Mouse (Mus musculus) liver, adult 10 weeks (tissue): ENCODE data around the gene Olfr1320. TPM values are rescaled to one million over a fixed set of nuclear protein-coding genes. Genes with fewer than 3 reads are reported as not detected.

Source experiments
- polyA plus RNA-seq: library from polyadenylated mRNA; stranded (reverse); fragments of 350-450 nt; fragmentation: Illumina TruSeq; extraction: RNeasy Lipid Tissue Mini Kit (QIAGEN cat#74804); gene quantifications from one replicate; pipeline ENCODE4 v1.2.3, GENCODE M21; 2014; ENCODE audit warnings: low read depth, low replicate concordance

The Olfr1320 gene
- not detected for polyA plus RNA-seq

GRCm38 (mm10) chrX:49672033-49672432, at the start of gene Olfr1320:
Olfr1320 (plus strand) TSS chrX:49672333.

Other genes starting within 250 kb of the Olfr1320 start
- gene Arhgap36, start 208.4 kb upstream of the Olfr1320 start, polyA plus RNA-seq, result 0.13 TPM
- gene Olfr1321, start 62.7 kb downstream of the Olfr1320 start, polyA plus RNA-seq, result not detected
- not detected for gene Igsf1, start 125.4 kb downstream of the Olfr1320 start, polyA plus RNA-seq
- gene Olfr1322, start 219.2 kb downstream of the Olfr1320 start, polyA plus RNA-seq, result not detected